Mouse (Mus musculus) gonadal fat pad, adult 2 months (tissue): ENCODE measurements around the gene Fntb. TPM values are rescaled to one million over a fixed set of nuclear protein-coding genes. Genes with fewer than 3 reads are reported as not detected.

ENCODE experiments used
- DNase-seq: peaks from one replicate; pipeline ENCODE4 v3.0.0-alpha.2; 2012; ENCODE audit warnings: low read depth
- polyA plus RNA-seq: library from polyadenylated mRNA; depleted of rRNA; stranded (reverse); fragments of >200 nt; gene quantifications from 2 replicates; pipeline ENCODE4 v1.2.3, GENCODE M21; 2012

The Fntb gene
- polyA plus RNA-seq, 1 experiment, result 28.5 TPM

DNA sequence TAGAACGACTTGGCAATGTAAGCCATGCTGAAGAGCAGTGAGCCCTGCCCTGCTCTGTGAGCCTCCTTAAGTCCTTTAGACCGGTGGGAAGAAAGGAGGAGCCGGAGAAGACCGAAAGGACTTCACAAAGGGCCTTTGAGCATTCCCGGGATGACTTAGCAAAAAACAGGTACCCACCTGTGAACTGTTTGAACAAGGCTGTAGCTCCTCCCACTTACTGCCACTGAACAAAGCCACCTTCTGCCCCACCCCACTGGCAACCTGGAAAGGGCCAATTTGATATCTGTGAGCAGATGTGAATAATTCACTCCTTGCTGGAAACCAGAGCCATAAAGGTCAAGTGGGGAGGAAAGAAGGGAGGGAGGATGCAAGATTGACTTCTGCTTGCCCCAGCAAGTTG lies 30.0 kb downstream of the Fntb start, which contains the start of gene Gpx2:
Gene Gpx2, minus strand, starts transcription at position 205 of the 400 bp plus-strand sequence.
- no peak for DNase-seq

DNA sequence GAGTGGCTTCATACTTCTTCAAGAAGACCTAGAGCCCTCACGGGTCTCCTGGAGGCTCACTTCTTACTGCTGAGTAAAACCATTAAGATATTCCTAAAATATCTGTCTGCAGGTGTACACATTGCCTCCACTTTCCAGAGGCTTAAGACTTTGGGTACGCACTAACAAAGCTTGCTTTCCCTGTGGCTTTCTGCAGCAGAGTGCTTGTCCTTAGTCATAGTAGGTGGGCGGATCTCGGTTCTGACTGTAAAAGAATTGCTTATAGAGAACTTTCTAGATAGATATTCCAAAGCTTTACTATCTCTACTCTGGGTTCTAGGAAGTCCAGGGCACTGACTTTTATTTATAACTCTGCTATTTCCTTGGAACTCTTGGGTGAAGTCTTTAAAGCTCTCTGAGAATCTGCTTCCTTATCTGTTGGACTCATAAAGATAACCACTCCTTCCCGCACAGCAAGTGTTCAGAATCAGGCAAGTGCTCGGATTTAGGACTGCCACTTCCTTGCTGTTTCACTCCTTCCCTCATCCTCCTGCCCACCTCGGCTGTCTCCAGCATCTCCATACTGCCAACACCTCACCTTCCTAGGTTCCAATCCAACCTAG lies 31.6 kb downstream of the Fntb start:
- DNase-seq, result no peak

DNA sequence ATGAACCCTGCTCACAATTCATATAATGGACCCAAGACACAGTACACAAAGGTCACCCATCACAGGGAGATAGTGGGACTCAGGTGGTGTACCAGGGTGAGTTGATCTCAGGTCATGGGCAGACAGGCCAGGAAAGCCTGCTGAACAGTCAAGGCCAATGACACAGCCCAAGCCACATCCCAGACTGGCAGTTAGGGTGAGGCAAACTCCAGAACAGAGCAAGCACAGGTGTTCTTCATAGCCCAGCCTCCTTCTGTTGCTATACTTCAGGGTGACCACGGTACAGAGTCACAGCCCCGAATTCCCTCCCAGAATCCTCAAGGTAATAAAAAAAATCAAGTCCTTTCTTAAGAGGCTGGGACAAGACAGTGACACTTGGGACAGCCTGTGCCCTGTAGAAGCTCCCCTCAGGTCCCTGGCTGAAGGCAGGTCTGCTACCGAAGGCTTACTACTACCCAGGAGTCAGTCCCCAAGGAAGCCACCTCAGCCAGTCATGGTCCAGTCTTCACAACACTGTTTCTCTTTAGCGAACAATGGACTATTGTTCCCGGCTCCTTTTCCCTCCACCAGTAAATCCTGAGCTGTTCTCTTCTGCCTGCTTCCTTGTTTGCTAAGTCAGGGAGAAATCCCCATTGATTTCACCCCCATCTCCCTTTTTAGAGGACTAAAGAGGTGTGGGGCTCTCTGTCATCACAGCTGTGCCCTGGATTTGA lies 32.8 kb downstream of the Fntb start:
- DNase-seq, result no peak

DNA sequence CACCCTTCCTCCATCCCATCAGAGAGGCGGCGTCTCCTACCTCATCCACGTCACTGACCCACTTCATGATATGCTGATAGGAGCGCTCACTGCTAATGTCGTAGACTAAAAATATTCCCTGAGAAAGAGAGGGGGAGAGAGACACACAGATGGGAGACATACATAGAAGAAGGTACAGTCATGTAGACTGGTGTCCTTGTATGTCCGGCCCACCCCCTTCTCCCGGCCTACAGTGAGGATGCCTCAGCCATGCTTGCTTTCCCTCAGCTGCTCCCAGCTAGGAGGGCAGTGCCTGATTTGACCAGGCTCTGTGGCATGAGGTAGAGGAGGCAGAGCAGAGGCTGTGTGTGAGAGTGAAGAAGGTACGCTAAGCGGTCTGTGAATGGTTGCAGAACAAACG lies 37.6 kb downstream of the Fntb start:
- no peak for DNase-seq

DNA sequence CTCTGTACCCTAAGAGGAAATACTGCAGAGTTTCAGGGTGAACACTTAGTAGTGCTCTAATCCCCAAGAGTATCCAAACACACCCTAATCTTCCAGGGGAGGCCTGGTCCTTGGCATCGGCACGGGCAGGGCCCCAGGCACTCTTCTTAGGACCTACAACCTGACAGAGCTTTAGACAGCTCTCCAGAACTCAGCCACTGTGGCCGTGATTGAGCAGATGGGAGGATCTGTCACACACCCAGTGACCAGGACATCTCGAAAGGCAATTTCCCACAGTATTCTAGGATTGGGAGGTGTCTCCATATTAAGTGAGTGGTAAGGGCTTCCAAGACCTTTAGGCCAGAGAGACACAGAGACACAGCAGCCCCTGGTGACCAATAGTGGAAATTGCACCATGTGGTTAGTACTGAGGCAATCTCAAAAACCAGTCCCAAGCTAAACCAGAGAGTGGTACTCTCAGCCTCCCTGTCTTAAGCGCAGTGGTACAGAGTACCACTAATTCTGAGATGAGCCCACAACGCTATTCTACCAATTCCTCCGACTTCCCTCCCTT lies 38.4 kb downstream of the Fntb start:
- DNase-seq, result no peak

DNA sequence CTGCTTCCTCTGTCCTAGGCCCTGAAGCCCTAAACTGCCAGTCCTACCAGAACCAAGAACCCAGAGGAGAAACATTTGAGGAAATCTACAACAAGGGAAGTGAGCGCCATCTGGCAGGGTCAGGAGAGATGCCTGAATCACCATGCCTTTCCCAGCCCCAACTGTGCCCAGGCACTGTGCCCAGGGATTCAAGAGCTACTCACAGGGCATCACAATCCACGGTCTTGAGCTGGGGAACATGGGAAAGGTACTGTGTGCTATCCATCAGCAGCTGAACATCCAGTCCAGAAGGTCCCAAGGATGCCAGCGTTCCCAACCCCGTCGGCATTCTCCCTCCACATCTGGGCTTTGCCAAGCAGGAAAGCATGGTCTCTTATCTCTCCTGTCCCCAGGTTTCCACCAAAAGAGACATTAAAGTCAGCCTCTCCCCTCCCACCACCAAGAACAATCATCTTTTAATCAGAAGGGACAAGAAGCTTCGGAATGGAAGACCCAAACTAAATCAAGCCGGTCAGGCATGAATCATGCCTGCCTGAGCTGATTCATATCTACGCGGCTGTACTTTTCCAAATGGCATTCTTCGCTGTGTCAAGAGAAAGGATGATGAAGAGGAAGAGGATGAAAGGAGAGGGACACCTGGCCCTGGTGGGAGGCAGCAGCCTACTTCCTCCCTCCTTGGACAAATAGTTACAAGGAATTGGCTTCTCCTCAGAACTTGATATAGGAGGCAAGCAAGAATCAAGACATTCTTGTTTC lies 39.8 kb downstream of the Fntb start:
- DNase-seq, result no peak

DNA sequence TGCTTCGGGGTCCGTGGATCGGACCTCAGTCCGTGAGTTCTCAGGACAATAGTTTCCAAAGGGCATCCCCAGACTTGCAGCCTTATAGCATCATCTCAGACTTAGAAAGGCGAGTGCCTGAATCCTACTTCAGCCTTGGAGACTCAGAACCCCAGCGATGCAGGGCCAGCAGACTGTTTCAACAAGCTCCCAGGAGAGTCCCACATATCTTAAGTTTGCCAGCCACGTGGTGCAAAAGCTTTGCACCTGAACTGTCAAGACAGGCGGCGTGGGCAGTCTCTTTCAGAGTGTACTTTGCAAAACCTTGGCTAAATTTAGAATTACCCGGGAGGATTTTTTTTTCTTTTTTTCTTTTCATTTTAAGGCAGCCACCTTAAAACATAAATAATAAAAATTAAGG lies 42.4 kb downstream of the Fntb start:
- DNase-seq, result no peak

DNA sequence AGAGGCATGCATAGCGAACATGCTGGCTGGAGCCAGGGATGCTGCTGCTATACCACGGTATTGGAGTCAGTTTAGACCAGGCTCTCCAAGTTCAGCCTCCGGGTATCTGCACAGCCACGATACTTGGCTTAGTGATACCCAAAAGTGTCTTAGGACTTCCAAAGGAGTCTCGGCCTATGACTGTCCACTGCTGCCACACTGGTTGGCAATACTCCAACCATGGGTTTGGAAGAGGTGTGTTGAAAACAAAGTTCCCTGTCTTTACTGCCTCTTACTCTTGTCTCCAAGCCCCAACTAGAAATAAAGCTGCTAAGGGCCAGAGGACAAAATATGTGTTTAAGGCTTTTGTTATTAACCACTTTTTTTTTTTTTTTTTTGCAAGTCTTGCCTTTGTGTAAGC lies 45.1 kb downstream of the Fntb start:
- DNase-seq, result no peak

DNA sequence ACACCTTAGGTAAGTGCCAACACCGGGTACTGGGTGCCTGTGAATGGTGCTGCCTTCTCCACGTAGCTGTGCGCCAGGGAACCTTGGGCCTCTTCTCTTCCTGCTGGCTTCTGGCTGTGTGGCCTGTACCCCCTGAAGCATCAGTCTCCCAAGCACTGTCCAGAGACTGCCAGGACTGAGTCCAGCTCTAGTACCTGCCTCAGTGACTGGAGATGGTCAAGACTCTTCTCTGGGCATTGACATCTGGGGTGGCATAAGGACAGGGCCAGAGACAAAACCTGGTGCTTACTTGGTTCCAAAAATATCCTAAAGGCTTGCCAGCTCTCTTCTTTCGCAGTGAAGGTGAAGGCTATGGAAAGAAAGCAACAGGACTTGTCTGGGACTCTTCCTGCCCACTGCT lies 45.6 kb downstream of the Fntb start:
- no peak for DNase-seq

DNA sequence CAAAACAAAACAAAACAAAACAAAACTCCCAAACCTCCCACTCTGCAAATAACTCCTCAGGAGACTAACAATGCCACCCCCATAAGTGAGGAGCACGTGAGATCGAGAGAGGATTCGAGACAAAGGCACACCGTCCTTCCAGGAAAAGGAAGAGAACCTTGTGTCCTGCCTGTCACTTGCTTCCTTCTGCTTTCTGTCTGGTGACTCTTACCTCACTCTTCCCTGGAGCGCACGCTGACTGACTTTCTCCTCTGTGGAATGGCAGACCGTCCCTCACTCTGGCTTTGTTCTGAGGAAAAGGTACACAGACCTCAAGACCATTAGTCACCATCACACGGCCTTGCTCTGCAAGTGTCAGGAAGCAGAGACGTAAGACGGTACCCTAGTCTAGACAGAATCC lies 48.2 kb downstream of the Fntb start:
- no peak for DNase-seq

DNA sequence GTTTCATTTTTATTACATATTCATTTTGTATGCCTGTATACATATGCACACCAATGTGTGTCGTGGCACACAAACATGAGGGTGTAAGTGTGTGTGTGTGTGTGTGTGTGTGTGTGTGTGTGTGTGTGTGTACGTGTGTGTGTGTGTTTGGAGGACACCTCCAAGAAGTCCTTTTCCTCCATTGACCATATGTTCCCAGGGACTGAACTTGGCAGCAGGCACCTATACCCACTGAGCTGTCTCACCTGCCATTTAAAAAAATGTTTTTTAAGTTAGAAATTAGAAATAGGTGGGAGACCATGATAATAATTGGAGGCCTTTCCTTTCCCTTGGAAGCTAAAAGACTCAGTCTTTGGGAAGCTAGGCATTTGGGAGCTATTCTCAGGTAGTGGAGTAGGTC lies 48.7 kb downstream of the Fntb start:
- DNase-seq, result no peak

DNA sequence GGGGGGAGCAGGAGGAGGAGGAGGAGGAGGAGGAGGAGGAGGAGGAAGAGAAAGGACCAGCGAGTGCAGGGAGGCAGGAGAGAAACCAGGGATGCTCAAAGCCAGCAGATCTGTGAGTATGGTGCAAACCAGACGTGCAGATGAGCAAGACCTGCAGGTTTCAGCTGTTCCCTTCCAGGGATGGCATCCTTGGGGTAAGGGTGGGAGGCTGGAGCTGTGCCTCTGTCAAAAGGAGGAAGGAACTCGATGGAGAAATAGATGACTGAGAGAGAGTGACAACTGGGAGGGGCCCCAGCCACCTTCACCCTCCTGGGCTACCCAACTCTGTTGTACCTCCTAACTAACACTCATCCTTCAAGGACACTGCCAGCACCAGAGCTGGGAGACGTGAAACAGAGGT lies 51.3 kb downstream of the Fntb start:
- DNase-seq, result no peak

DNA sequence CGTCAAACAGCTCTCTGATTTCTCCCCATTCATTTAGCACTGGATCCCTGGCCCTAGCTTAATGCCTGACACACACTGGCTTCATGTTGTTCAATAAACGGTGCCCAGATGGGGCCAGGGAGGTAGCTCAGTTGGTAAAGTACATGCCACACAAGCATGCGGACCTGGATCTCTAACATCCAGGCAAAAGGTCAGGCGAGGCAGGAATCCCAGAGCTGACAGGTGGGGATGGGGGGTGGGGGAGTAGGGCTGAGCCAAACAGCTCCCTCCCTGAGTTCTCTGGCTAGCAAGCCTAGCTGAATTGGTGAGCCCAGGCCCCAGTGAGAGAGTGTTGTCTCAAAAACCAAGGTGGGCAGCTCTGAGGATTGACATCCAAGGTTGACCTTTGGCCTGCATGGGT lies 51.8 kb downstream of the Fntb start:
- no peak for DNase-seq

DNA sequence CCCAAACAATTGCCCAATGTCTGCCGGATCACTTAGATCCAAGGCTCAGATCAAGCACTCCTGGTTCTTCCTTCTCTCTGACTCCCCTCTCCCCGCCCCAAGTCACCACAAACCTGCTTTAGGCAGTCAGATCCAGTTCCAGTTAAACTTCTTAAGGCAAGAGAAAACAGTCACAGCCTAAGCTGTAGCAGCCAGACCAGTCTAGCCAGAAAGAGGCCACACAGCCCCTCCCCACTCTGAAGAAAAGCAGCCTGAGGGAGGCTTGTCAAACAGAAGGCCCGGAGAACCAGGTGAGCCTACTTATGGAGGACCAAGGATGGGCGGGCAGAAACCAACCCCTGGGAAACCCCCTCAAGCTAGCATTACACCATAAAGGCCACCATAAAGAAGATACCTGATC lies 52.7 kb downstream of the Fntb start:
- peak; percentile 89 for DNase-seq

DNA sequence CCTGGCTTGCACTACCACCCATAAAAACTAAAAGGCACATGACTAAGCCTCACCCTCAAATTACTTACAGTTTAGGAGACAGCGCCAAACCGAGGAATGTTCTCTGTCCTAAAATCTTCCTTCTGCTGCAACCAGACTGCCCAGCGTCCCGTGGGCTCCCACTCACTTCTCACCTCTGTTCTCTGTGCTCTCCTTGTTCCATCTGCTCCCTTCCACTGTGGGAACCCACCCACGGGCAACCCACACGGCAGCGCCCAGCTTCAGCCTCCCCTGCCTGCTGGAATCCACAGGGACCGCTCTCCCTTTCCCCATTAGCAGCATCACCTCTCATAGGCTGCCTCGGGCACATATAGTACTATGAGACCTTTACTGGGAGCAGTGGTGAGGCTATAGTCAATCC lies 53.5 kb downstream of the Fntb start:
- no peak for DNase-seq

DNA sequence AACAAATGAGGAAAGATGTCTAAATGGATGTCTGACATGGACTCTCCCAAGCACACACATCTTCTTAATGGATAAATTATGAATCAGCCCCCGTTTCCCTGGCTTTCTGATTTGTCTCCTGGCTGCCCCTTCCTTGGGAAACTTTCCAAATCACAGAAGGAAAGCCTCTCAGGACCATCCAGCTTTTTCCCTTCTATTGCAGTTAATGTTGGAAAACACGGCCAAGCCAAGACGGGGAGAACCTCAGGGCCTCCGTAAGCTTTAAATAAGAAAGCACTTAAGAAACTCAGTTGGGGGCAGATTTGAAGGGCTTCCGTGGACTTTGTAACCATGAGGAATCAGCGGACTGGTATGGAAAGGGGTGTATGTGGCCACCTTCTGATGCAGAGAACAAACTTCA lies 54.4 kb downstream of the Fntb start:
- DNase-seq, result no peak

DNA sequence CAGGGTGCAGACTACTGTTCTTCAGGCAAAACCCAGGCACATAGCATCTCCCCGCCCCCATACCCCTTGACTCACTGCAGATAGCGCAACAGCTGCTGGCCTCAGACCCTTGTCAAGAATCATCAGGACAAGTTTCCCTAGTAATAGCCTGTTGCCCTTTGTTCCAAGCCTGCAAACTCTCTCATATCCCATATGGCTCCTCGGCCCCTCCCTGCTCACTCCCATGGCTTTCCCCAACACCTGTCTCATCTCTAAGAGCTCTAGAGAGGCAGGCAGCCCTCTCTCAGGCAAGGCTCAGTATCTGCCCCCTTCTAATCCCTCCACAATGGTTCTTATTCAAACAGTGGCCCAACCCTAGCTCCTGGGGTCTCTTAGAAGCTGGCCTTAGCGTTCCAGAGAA lies 55.2 kb downstream of the Fntb start:
- no peak for DNase-seq

DNA sequence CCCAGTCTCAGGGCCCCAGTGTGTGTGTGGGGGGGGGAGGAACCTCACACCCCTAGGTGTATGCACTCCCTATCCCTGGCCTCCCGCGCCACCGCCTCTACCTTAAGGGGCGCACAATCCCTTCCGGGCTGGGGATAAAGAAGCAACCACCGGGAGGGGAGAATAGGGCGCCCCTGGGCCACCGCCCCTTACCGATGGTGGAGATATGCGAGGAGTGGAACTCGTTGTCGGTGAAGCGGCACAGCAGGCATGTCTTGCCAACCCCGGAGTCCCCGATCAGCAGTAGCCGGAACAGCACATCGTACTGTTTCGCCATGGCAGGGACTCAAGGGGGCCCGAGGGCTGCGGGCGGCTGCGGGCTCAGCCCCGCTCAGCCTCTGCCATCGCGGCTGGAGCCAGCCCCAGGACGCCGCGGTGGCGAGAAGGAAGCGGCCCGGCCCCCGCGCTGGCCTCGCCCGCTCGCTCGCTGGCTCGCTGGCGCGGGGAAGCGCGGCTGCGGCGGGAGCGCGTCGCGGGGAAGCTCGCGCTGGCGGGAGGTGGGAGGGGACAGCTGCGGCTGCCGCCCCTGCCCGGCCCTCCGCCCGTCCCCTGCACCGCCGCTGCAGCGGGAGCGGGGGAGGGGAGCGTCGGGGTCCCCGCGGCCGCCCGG lies 56.7 kb downstream of the Fntb start:
- no peak for DNase-seq

DNA sequence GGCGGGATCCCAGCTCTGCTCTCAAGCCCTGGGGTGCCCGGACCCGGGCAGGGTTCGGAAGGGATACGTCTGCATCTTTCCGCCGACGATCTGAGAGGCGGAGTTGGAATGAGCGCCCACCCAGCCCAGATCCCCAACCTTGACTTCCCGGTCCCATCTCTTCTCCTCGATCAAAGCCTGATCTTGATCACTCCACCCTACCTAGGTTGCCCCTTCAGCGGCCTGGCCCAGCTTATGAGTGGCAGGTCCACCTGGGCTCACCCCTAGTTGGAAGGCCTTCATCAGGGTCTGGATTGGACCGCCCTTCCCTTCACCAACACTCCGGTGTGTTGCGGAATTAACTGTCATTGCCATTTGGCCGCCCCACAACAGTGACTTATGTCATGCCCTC lies 57.3 kb downstream of the Fntb start, which contains the start of gene Rab15:
Gene Rab15, minus strand, starts transcription at position 258 of the 391 bp plus-strand sequence.
- no peak for DNase-seq

DNA sequence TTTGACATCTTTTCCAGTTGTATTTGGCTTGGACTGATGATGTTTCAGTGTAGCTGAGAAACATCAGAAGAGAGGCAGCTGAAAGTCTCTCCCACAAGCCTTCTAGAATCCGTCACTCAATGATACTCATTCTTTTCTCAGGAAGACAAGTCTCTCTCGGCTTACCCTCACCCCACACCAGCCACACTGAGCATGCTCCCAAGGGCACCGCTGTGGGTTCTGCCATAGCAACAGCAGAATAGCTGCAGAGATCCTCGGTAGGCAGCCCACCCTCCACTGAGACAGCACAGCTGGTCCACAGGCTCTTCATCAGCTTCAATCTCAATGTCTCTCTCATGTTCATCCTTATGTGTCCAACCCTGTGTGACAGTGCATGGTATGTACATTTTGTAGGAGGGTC lies 59.9 kb downstream of the Fntb start:
- DNase-seq, result no peak

DNA sequence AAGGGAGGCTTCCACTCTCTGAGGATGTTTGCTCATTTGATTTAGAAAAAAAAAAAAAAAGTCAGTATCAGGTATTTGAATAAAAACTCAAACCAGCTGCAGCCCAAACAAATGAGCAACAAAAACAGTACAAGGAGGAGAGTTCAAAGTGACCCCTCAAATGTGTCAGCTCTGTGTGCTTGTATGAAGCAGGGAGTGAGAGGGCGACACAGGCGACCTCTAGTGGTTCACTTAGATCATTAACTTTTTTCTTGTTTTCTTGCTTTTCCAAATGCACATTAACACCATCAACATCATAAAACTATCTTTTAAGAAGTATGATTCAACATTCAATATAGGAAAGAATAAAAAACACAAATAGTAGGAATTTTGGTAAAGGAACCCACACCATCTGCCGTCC lies 67.3 kb downstream of the Fntb start:
- DNase-seq, result no peak
